Mouse (Mus musculus): ENCODE data around the gene Cog1. TPM values are rescaled to one million over a fixed set of nuclear protein-coding genes. Genes with fewer than 3 reads are reported as not detected.

The Cog1 gene
- polyA plus RNA-seq, 1 experiment = 61.1 TPM

GRCm38 (mm10) chr11:113691851-113692250, 42.9 kb downstream of the Cog1 start:
- DNase-seq (ENCODE audit: extremely low spot score in 1 of 2, low spot score in 1 of 2) = no peak

GRCm38 (mm10) chr11:113697571-113697970, 48.6 kb downstream of the Cog1 start:
- no peak for DNase-seq (ENCODE audit: extremely low spot score in 1 of 2, low spot score in 1 of 2)

DNA sequence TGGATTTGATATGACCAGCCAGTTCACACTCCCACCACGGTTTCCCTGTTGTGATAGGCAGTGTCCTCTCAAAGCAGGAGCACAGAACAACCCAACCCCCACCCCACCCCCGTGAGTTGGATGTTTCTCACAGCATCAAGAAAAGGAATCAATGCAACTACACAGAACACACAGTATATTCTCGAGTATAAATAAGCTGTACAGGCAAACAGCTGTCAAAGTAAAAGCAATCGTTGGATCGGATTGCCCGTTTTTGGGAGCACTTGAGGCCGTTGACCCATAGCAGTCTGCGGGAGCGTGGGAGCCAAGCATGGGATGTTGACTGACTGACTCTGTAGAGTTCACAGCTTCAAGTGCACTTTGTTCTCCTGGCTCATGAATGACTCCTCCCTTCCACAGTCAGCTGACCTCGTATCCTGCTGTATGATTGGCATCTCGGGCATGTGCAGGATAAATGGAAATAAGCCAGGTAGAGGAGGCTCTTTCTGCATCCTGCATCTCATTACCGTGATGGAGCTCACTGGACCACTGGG, 49.1 kb downstream of the Cog1 start:
- DNase-seq (ENCODE audit: extremely low spot score in 1 of 2, low spot score in 1 of 2) = no peak

GRCm38 (mm10) chr11:113699643-113700042, 50.7 kb downstream of the Cog1 start:
- DNase-seq (ENCODE audit: extremely low spot score in 1 of 2, low spot score in 1 of 2) = no peak

DNA sequence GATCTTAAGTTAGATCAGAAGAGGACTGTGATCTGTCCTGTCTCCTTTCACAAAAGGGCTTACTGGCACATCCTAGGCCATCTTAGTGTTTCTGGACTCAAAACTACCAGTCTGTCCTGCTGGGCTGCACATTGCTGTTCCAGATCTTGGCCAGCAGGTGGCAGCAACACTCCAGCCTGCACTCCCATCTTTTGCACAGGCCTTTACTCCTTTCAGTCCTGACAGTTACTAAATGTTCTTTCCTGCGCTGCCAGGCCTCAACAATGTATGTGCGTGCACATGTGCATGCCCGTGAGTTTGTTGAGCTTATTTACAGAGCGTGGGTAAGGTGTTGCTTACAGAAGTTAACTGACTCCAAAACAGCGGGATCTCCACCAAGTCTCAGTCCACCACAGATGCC, 54.8 kb downstream of the Cog1 start:
- peak; percentile 77 to 88 for DNase-seq (ENCODE audit: extremely low spot score in 1 of 2, low spot score in 1 of 2)

- no peak for DNase-seq (ENCODE audit: extremely low spot score in 1 of 2, low spot score in 1 of 2)
Measured at GRCm38 (mm10) chr11:113705966-113706652, 57.1 kb downstream of the Cog1 start.

DNA sequence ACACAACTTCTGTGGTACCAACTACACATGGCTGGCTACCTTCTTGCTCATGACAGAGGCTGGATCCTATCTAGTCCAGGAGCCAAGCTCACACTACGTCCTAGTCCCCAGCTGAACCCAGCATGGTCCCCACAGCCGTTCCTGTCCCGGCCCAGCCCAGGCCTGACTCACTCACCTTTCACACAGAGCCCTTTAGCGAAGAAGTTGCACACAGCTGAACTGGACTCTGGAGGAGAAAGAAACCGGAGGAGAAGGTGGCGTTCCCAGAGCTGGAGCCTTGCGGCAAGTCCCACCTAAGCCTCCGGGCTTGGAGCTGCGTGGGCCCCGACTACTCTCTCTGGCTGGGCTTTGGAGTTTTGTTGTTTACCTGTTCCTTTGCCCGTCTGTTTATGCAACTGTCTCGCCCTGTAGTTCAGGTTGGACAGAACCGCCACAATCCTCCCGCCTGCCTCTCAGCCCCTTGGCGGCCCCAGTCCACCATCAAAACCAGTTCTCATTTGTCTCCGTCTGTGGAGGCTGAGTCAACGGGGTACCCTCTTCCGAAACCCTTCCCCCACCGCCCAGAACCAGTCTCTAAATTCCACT, 59.8 kb downstream of the Cog1 start:
- no peak for DNase-seq (ENCODE audit: extremely low spot score in 1 of 2, low spot score in 1 of 2)

DNA sequence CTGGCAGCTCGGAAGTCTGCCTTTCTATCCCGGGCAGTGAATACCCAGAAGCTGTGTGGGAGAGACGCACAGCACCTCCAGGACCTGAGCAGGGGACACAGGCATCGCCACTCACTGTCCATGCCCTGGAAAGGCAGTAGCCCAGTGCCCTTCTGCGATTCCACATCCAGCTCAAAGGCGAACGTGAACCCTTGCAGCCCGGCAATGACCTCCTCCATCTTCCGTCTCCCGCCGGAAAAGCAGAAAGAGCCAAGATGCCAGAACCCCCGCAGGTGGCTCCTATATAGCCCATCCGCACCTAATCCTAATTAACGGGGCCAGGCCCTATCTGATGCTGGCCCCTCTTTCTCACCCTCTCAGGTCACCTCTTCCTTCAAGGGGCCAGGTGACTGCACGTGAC, 60.3 kb downstream of the Cog1 start:
- DNase-seq (ENCODE audit: extremely low spot score in 1 of 2, low spot score in 1 of 2) = no peak

DNA sequence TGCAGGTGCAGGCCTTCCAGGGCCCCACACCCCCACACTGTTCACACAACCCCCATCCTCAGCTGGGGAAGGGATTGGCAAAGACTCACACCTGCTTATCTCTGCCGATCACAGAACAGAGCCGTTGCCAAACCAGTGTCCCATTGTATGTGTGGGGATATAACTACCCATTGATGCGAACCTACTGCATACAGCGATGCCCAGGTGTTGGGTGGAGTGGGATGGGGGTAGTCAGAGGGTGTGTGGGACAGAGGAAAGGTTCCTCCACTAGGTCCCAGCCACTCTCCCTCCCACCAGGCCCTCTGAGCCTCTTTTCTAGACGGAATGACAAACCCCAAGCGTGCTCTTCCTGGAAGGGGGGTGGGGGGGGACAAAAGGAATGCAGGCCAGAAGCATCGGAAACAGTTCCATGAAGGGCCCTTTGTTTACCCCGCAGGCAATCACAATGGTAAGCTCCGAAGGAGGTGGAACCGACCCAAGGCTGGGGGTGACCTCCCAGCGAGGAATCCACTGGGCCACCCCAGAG, 60.8 kb downstream of the Cog1 start, which contains the start of gene Cpsf4l:
Gene Cpsf4l, minus strand, starts transcription at position 287 of the 526 bp plus-strand sequence.
- DNase-seq (ENCODE audit: extremely low spot score in 1 of 2, low spot score in 1 of 2) = no peak

DNA sequence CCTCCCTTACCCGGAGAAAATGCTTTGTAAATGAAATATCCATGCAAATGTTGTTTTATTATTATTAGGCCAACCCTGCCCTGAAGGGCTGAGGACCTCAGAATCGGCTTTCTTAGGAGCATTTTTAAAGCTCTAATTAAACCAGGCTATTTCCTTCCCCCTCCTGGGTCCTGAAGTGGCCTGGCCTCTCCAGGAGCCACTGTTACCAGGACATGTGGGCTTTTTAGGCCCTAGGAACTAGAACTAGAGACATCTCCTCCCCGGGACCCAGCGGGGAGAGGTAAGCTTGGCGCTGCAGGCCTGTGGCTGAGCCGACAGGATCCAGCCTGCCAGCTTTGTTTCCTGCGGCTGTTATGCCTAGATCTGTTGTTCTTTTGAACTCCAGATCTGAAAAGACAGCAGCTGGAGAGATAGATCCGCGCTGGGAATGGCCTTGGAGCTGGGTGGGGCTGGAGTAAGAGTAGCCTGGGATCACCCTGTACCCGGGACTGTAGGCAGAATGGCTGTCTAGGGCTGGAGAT, 61.3 kb downstream of the Cog1 start:
- no peak for DNase-seq (ENCODE audit: extremely low spot score in 1 of 2, low spot score in 1 of 2)

DNA sequence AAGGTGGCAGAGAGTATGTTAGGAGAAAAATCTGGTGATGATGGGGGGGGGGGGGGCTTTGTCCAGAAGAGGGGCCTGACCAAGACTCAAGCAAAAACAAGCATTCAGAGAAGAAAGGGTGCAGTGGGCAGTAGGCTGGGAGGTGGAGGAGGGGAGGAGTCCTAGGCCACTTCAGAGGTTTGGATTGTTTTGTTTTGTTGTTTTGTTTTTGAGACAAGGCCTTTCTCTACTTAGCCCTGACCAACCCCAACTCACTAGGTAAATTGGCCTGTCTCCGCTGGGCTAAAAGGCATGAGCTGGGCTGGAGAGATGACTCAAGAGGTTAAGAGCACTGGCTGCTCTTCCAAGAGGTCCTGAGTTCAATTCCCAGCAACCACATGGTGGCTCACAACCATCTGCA, 62.1 kb downstream of the Cog1 start:
- DNase-seq (ENCODE audit: extremely low spot score in 1 of 2, low spot score in 1 of 2) = no peak

DNA sequence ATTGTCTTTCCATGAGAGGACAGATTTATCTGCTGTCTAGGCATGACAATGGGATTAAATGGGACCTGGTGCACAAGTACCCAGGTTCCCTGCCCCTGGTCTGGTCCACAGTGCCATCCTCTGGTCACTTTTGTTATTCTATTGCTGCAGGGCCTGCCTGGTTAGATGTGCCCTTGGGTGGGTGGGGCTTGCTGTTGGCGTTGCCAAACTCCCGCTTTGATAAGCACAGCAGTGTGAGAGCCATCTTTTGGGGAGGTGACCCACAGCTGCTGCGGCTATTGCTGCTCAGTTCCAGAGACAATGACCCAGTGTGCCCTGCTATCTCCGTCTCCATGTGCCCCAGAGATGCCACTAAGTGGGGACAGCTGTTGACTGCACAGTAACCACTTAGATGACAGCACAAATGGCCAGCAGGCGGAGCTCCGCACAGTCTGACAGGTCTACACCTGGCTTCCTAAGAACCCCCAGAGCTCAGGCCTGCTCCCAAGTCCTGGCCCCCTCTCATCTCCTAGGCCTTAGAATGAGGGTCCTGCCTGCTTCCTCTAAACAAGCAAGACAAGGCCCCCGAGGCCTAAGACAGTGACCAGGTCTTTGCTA, 66.2 kb downstream of the Cog1 start:
- no peak for DNase-seq (ENCODE audit: extremely low spot score in 1 of 2, low spot score in 1 of 2)

DNA sequence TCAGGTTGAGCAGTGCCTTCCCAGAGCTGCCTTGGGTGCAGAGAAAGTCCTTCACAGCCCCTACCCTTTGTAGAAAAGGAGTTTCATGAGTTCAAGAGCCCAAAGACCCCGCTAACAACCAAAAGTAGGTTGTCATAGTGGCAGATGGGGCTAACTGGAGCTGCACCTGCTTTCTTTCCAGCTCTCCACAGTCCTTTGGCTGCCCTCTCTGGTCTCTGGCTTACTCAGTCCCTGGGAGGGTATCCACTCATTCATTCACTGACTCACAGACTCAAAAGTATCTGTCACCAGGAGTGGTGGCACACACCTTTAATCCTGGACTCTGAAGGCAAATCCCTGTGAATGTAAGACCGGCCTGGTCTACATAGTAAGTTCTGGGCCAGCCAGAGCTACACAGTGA, 67.2 kb downstream of the Cog1 start:
- DNase-seq (ENCODE audit: extremely low spot score in 1 of 2, low spot score in 1 of 2) = no peak

Other genes with a start within 250 kb of the Cog1 start
- gene Sstr2, start 29.8 kb upstream of the Cog1 start, polyA plus RNA-seq (2012; rRNA removed) = 15.3 and 18.3 TPM in 2 replicates
- 11.2 and 12.3 TPM in 2 replicates for gene Slc39a11, start 910 bp downstream of the Cog1 start, polyA plus RNA-seq (2012; rRNA removed)
- 27.9 and 28.8 TPM in 2 replicates for gene Fam104a, start 35.0 kb downstream of the Cog1 start, polyA plus RNA-seq (2012; rRNA removed)
- 12.9 and 16.4 TPM in 2 replicates for gene D11Wsu47e, start 35.2 kb downstream of the Cog1 start, polyA plus RNA-seq (2012; rRNA removed)
- gene Cpsf4l, start 60.8 kb downstream of the Cog1 start, polyA plus RNA-seq (2012; rRNA removed) = 0.22 TPM in 1 of 2 replicates, not detected in the other
- gene Cdc42ep4, start 102.7 kb downstream of the Cog1 start, polyA plus RNA-seq (2012; rRNA removed) = 27.6 and 27.9 TPM in 2 replicates

All from frontal cortex, adult 2 months (tissue).